Mouse (Mus musculus): ENCODE results near the gene Ift57. TPM values are rescaled to one million over a fixed set of nuclear protein-coding genes. Genes with fewer than 3 reads are reported as not detected.
A peak's percentile ranks its signal among the peaks of the same experiment; 100 is the strongest.

Ift57 gene
- polyA plus RNA-seq, 1 experiment from 2014 or later = 28.3 TPM

DNA sequence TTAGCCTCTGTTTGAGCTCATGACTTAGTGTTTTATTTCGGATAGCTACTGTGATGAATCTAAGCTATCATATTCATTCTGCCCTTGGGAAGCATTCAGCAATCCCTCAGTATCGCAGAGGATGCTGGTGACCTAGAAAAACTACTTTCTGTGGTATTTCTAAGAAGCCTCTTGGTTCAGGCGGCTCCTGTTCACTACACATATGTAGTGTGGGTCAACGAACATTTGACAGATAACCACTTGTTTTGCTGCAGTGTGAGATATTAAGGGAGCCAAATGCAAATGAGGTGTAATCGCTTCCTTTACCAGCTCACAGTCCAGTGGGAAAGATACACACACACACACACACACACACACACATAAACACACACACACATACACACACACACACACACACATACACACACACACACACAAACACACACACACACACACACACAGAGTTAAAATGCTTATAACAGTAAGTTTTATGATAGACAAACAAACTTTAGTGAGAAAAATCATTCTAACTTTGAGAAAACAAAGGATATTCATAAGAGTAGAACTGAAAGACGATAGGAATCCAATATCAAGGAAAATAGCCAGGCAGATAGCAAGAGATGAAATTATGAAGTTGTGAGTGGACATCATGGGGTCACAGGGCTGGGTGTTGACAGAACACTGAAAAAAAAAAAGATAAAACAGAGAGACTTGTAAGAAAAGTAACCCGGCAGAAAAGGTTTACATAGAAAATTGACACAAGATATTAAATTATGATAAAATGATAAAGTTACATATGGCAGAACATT lies 72.8 kb downstream of the Ift57 start:
- Histone ChIP-seq H3K27ac (ENCODE audit: low read length) (no peak overlapping the region), H3K4me1 (ENCODE audit: insufficient read depth, low read length) (no peaks in the 10 kb centered on the region), H3K36me3 (ENCODE audit: insufficient read depth, low read length) (no peaks in the 10 kb centered on the region), H3K4me2 (replicated peaks; ENCODE audit: low read depth, low read length) (no peak overlapping the region), H3K9ac (replicated peaks; ENCODE audit: low read length) (no peak overlapping the region), H3K27me3 (ENCODE audit: insufficient read depth, low read length) (no peaks in the 10 kb centered on the region), H3K4me3 (ENCODE audit: low read length) (no peak overlapping the region), H3K9me3 (ENCODE audit: low read length) (no peaks in the 10 kb centered on the region)
- ATAC-seq (ENCODE audit: low FRiP score, low TSS enrichment) = no peak
- WGBS = 79% methylated on average over 7 of the region's 7 CpGs

DNA sequence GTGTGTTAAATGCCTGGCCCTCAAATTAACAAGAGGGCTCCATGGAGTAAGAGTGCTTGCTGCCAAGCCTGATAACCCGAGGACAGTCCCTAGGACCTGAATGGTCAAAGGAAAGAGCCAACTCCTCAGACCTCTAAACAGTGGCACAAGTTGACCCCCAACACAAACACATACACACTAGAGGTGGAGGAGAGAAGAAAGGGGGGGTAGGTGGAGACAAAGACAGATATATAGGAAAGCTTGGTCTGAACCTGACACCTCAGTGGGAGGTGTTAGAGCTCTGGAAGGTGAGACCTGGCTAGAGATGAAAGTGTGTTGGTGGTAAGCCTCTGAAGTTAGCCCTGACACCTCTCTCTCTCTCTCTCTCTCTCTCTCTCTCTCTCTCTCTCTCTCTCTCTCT lies 73.5 kb downstream of the Ift57 start:
- Histone ChIP-seq H3K9ac (replicated peaks; ENCODE audit: low read length) (no peak overlapping the region), H3K36me3 (ENCODE audit: insufficient read depth, low read length) (no peaks in the 10 kb centered on the region), H3K4me1 (ENCODE audit: insufficient read depth, low read length) (no peaks in the 10 kb centered on the region), H3K9me3 (ENCODE audit: low read length) (no peaks in the 10 kb centered on the region), H3K4me2 (replicated peaks; ENCODE audit: low read depth, low read length) (no peak overlapping the region), H3K27ac (ENCODE audit: low read length) (no peak overlapping the region), H3K27me3 (ENCODE audit: insufficient read depth, low read length) (no peaks in the 10 kb centered on the region), H3K4me3 (ENCODE audit: low read length) (no peak overlapping the region)
- ATAC-seq (ENCODE audit: low FRiP score, low TSS enrichment) = no peak
- WGBS = 35% methylated on average over 1 of the region's 1 CpGs

DNA sequence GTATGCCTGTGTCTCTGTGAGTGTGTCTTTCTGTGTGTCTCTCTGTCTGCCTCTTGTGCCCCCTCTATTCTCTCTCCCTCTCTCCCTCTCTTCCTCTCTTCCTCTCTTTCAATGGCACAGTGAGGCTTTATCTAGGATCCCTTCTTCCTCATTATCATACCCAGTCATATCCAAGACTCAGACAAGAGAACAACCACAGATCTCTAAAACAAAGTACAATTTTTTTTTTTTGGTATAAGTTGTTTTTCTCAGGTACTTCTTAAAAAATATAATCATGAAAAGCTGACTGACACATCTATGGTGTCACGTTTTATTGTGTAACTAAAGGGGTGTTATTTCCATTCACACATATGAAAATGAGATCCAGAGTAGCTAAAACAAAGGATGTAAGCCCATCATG lies 74.0 kb downstream of the Ift57 start:
- 95% methylated on average over 1 of the region's 1 CpGs for WGBS
- no peak for ATAC-seq (ENCODE audit: low FRiP score, low TSS enrichment)
- H3K9ac ChIP-seq (replicated peaks; ENCODE audit: low read length) = no peak overlapping the region
- no peak overlapping the region for H3K4me3 ChIP-seq (ENCODE audit: low read length)
- no peaks in the 10 kb centered on the region for H3K27me3 ChIP-seq (ENCODE audit: insufficient read depth, low read length)
- H3K9me3 ChIP-seq (ENCODE audit: low read length) = no peaks in the 10 kb centered on the region
- no peaks in the 10 kb centered on the region for H3K4me1 ChIP-seq (ENCODE audit: insufficient read depth, low read length)
- no peak overlapping the region for H3K4me2 ChIP-seq (replicated peaks; ENCODE audit: low read depth, low read length)
- H3K36me3 ChIP-seq (ENCODE audit: insufficient read depth, low read length) = no peaks in the 10 kb centered on the region
- no peak overlapping the region for H3K27ac ChIP-seq (ENCODE audit: low read length)

DNA sequence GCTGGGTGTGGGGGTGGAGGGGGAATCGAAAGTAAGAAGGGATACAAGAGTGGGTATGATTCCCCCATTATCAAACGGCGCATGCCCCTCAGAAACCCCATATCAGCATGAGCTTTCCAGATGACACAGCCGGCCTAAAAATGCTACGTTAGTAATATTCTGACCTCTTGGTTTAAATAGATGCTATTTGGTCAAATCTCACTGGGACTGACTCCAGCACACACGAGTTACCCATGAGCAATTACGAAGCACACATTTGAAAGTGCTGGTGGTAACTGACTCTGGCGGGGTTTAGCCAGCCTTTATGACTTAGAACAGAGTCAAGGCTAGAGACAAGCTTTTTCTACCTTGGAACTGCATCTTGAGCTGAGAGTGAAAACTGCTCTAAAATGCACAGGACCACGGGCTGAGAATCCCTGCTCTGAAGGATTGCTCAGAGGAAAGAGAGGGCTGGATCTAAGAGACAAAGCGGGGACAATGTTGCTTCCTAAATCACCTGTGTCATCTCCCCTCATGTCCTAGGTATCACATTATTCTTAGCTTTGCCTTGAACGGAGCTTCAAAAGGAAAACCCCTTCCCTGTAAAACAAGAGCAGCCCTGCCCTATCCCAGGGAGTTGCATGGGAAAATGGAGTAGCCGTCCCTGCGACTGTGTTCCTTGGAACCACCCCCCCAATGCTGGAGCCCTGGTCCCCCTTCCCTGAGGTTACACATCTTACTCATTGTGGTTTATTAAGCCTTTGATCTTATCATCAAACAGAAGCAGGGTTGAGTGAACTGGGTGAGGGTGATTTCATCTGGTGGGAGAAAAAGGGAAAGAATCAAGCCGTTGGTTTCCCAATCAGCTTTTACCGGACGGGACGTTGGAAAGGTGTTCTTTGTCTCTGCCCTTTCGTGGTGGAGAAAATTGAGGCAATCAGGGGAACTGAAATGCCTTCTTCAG lies 75.3 kb downstream of the Ift57 start:
- Histone ChIP-seq H3K27ac (ENCODE audit: low read length) (no peak overlapping the region), H3K4me3 (ENCODE audit: low read length) (no peak overlapping the region), H3K9ac (replicated peaks; ENCODE audit: low read length) (no peak overlapping the region), H3K4me1 (ENCODE audit: insufficient read depth, low read length) (no peaks in the 10 kb centered on the region), H3K36me3 (ENCODE audit: insufficient read depth, low read length) (no peaks in the 10 kb centered on the region), H3K27me3 (ENCODE audit: insufficient read depth, low read length) (no peaks in the 10 kb centered on the region), H3K4me2 (replicated peaks; ENCODE audit: low read depth, low read length) (no peak overlapping the region), H3K9me3 (ENCODE audit: low read length) (no peaks in the 10 kb centered on the region)
- 69% methylated on average over 18 of the region's 18 CpGs for WGBS
- ATAC-seq (ENCODE audit: low FRiP score, low TSS enrichment) = peak; percentile 39; the same call in 1 of the 2 replicates

DNA sequence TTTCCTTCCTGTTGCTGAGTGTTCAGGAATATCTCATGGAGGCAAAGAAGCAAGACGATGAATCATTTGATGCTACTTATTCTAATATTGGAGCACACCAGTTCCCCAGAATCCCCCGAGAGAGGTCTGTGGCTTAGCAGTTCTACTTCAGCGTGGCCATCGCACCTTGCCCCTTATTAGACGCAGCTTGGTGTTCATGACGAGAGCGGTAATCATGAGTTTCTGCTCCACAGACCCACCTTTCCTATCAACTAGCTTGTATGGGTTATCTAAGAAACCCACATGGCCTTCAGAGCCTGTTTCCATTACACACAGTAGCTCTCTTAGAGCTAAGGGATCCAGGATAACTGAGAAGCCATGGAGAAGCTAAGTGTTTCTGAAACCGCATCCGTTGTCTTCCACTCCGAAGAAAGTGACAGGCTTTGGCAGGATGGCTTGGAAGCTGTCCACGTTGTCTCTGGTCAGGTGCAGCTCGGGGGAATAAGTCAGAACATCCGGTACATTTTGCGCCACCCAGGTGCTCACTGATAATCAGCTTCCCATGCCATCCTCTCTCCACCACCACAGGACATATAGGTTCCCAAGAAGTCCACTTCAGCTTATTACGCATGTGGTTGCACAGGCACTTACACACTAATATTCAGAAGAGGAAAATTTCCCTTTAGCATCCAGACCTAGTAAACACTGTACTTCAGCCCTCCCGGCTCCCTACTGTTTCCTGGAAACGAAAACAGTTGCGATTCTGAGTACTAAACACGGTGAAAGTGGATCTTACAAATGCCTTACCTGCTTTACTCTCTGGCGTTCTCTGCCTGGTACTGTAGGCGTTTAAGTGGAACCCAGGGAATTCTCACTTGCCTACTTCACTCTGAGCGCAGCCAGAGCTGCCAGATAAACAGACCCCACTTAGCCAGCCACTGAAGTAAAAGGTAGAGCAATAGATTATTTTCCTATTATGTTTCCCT lies 76.3 kb downstream of the Ift57 start:
- H3K27me3 ChIP-seq (ENCODE audit: insufficient read depth, low read length) = no peaks in the 10 kb centered on the region
- WGBS = 85% methylated on average over 22 of the region's 22 CpGs
- ATAC-seq (ENCODE audit: low FRiP score, low TSS enrichment) = no peak
- H3K9ac ChIP-seq (replicated peaks; ENCODE audit: low read length) = no peak overlapping the region
- no peaks in the 10 kb centered on the region for H3K9me3 ChIP-seq (ENCODE audit: low read length)
- H3K36me3 ChIP-seq (ENCODE audit: insufficient read depth, low read length) = no peaks in the 10 kb centered on the region
- H3K4me2 ChIP-seq (replicated peaks; ENCODE audit: low read depth, low read length) = no peak overlapping the region
- no peak overlapping the region for H3K4me3 ChIP-seq (ENCODE audit: low read length)
- H3K4me1 ChIP-seq (ENCODE audit: insufficient read depth, low read length) = no peaks in the 10 kb centered on the region
- no peak overlapping the region for H3K27ac ChIP-seq (ENCODE audit: low read length)

DNA sequence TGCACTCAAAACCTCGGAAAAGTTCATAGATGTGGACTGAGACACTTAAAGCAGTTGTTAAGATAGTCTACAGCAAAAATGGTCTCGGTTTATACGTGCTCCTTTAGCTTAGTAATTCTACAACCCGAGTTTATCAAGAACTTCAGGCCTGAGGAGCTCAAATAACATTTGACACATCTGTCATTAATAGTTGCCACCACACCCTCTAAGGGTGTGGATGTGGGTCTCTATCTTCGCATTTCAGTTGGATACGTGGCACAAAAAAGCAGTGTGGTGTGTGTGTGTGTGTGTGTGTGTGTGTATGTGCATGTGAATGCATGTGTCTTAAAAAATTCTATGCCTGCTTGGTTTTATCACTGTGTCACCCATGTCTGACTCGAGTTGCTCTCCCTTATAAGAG lies 77.9 kb downstream of the Ift57 start:
- H3K36me3 ChIP-seq (ENCODE audit: insufficient read depth, low read length) = no peaks in the 10 kb centered on the region
- H3K4me1 ChIP-seq (ENCODE audit: insufficient read depth, low read length) = no peaks in the 10 kb centered on the region
- ATAC-seq (ENCODE audit: low FRiP score, low TSS enrichment) = no peak
- no peaks in the 10 kb centered on the region for H3K27me3 ChIP-seq (ENCODE audit: insufficient read depth, low read length)
- no peak overlapping the region for H3K4me3 ChIP-seq (ENCODE audit: low read length)
- no peak overlapping the region for H3K9ac ChIP-seq (replicated peaks; ENCODE audit: low read length)
- 79% methylated on average over 7 of the region's 7 CpGs for WGBS
- no peaks in the 10 kb centered on the region for H3K9me3 ChIP-seq (ENCODE audit: low read length)
- no peak overlapping the region for H3K4me2 ChIP-seq (replicated peaks; ENCODE audit: low read depth, low read length)
- H3K27ac ChIP-seq (ENCODE audit: low read length) = no peak overlapping the region

DNA sequence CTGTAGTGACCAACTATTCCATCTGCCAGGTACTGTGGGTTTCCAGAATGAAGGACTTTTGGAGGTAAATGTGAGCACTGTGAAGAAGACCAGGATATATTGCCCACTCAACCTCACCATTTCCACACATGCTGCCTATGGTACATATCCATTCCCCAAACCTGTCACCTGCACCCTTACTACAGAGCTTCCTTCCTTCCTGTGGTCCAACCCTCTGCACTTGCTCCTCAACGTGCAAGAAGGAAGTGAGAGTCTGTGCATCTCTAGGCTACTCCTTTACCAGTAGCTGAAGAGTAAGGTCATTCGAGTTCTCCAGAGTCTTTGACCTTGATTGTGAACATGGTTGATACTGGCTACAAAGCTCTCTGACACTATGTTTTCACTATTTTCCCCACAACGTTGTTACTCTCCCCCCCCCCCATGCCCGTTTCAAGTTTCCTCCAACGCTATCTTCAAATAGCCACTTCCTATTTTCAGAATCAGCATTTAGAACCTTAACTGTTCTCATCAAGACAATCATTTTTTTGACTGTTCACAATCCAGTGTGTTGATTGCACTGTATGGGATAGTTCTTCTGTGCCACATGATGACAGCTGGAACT lies 82.6 kb downstream of the Ift57 start:
- H3K4me2 ChIP-seq (replicated peaks; ENCODE audit: low read depth, low read length) = no peak overlapping the region
- H3K4me3 ChIP-seq (ENCODE audit: low read length) = no peak overlapping the region
- H3K9me3 ChIP-seq (ENCODE audit: low read length) = no peaks in the 10 kb centered on the region
- WGBS = 82% methylated on average over 5 of the region's 5 CpGs
- H3K27ac ChIP-seq (ENCODE audit: low read length) = no peak overlapping the region
- no peak overlapping the region for H3K9ac ChIP-seq (replicated peaks; ENCODE audit: low read length)
- no peaks in the 10 kb centered on the region for H3K27me3 ChIP-seq (ENCODE audit: insufficient read depth, low read length)
- no peaks in the 10 kb centered on the region for H3K4me1 ChIP-seq (ENCODE audit: insufficient read depth, low read length)
- no peaks in the 10 kb centered on the region for H3K36me3 ChIP-seq (ENCODE audit: insufficient read depth, low read length)
- no peak for ATAC-seq (ENCODE audit: low FRiP score, low TSS enrichment)

DNA sequence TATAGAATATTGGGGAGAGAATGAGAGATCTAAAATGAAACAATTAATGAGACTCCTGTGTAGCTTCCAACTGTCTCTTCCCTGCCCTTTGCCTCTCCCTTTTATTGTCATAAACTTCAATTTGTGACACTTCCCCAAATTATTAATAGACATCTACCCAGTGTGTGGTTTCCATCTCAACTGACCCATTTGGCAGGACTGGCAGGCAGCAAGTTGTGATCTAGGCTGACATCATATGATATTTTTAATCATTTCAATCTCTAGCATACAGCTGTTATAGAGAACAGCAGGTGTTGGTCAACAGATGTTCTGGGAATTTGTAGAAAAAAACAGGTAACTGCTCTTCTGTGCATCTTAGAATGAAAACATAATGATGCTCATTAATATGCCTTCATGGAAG lies 84.3 kb downstream of the Ift57 start:
- Histone ChIP-seq H3K4me3 (ENCODE audit: low read length) (no peak overlapping the region), H3K9me3 (ENCODE audit: low read length) (no peaks in the 10 kb centered on the region), H3K27ac (ENCODE audit: low read length) (no peak overlapping the region), H3K27me3 (ENCODE audit: insufficient read depth, low read length) (no peaks in the 10 kb centered on the region), H3K9ac (replicated peaks; ENCODE audit: low read length) (no peak overlapping the region), H3K4me1 (ENCODE audit: insufficient read depth, low read length) (no peaks in the 10 kb centered on the region), H3K4me2 (replicated peaks; ENCODE audit: low read depth, low read length) (no peak overlapping the region), H3K36me3 (ENCODE audit: insufficient read depth, low read length) (no peaks in the 10 kb centered on the region)
- ATAC-seq (ENCODE audit: low FRiP score, low TSS enrichment) = no peak

DNA sequence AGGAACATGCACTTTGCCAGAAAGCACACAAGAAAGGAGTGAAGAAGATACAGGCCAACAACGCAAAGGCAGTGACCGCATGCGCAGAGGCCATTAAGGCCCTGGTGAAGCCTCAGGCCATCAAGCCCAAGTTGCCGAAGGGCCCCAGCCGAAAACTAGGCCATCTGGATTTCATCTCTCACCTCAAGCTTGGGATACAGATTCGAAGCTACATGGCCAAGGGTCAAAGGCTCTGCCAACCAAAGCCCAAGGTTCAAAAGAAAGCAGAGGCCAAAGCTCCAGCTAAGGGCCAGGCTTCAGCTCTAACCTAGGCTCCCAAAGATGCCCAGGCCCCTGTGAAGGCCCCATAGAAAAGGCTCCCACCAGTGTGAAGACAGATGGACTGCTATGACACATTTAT lies 87.1 kb downstream of the Ift57 start:
- Histone ChIP-seq H3K4me1 (ENCODE audit: insufficient read depth, low read length) (no peaks in the 10 kb centered on the region), H3K27ac (ENCODE audit: low read length) (no peak overlapping the region), H3K9me3 (ENCODE audit: low read length) (no peaks in the 10 kb centered on the region), H3K4me2 (replicated peaks; ENCODE audit: low read depth, low read length) (no peak overlapping the region), H3K27me3 (ENCODE audit: insufficient read depth, low read length) (no peaks in the 10 kb centered on the region), H3K36me3 (ENCODE audit: insufficient read depth, low read length) (no peaks in the 10 kb centered on the region), H3K9ac (replicated peaks; ENCODE audit: low read length) (no peak overlapping the region), H3K4me3 (ENCODE audit: low read length) (no peak overlapping the region)
- no peak for ATAC-seq (ENCODE audit: low FRiP score, low TSS enrichment)
- 93% methylated on average over 6 of the region's 6 CpGs for WGBS

Data from kidney, embryonic 16.5 days (tissue).